8 mouse cellular contexts compared by ENCODE assay signal in genomic region chr10:89685391-89686138, GRCm38 (mm10). TPM values are rescaled to one million over a fixed set of nuclear protein-coding genes. Genes with fewer than 3 reads are reported as not detected.
DNase-seq lines count a peak whose midpoint lies in the region; ATAC-seq lines count a peak whose summit lies in the region.

No protein-coding gene starts in this region.

- peak; percentile 68 for ATAC-seq in lung, embryonic 15.5 days (ENCODE audit: borderline replicate concordance, extremely low read depth, low FRiP score, low TSS enrichment)
- ATAC-seq in embryonic facial prominence, embryonic 13.5 days (ENCODE audit: insufficient number of reproducible peaks, insufficient read depth, low FRiP score, low TSS enrichment, low read depth) = peak; percentile 75
- ATAC-seq in hindbrain, embryonic 16.5 days = no peak; the same call in 1 of the 2 replicates
- ATAC-seq in lung, embryonic 16.5 days (ENCODE audit: low read depth) = peak; percentile 76
- ATAC-seq in stomach, embryonic 16.5 days (ENCODE audit: insufficient read depth, low FRiP score) = peak; percentile 73

- H3K4me1 ChIP-seq in lung, embryonic 15.5 days = peaks cover 10% of the 10 kb centered on the region
- H3K4me1 ChIP-seq in embryonic facial prominence, embryonic 13.5 days = peaks cover 7% of the 10 kb centered on the region
- peaks cover 18% of the 10 kb centered on the region for H3K4me1 ChIP-seq in hindbrain, embryonic 16.5 days (ENCODE audit: control insufficient read depth, insufficient read depth, low read depth, low read length)
- peaks cover 3% of the 10 kb centered on the region for H3K4me1 ChIP-seq in lung, embryonic 16.5 days (replicated peaks; ENCODE audit: control insufficient read depth, insufficient read depth, low read length)
- peaks cover 6% of the 10 kb centered on the region; the same call in 1 of the 2 replicates for H3K4me1 ChIP-seq in stomach, embryonic 16.5 days (ENCODE audit: control insufficient read depth, insufficient read depth, low read length)

- peak overlapping the region; percentile 92 for H3K9ac ChIP-seq in lung, embryonic 15.5 days
- peak overlapping the region; percentile 96 for H3K9ac ChIP-seq in embryonic facial prominence, embryonic 13.5 days
- peak overlapping the region; percentile 94 for H3K9ac ChIP-seq in hindbrain, embryonic 16.5 days (ENCODE audit: low read depth, low read length)
- H3K9ac ChIP-seq in lung, embryonic 16.5 days (ENCODE audit: low read length) = peak overlapping the region; percentile 87
- H3K9ac ChIP-seq in stomach, embryonic 16.5 days (ENCODE audit: low read length) = peak overlapping the region; percentile 93

- H3K27me3 ChIP-seq in lung, embryonic 15.5 days = no peaks in the 10 kb centered on the region
- H3K27me3 ChIP-seq in embryonic facial prominence, embryonic 13.5 days = no peaks in the 10 kb centered on the region; the same call in 1 of the 2 replicates
- H3K27me3 ChIP-seq in hindbrain, embryonic 16.5 days (replicated peaks; ENCODE audit: control insufficient read depth, insufficient read depth, low read length) = no peaks in the 10 kb centered on the region
- no peaks in the 10 kb centered on the region for H3K27me3 ChIP-seq in lung, embryonic 16.5 days (ENCODE audit: control insufficient read depth, insufficient read depth, low read depth, low read length)
- no peaks in the 10 kb centered on the region for H3K27me3 ChIP-seq in stomach, embryonic 16.5 days (ENCODE audit: control insufficient read depth, insufficient read depth, low read length)

- peak overlapping the region; percentile 57 for H3K27ac ChIP-seq in lung, embryonic 15.5 days
- H3K27ac ChIP-seq in embryonic facial prominence, embryonic 13.5 days = peak overlapping the region; percentile 28; the same call in 1 of the 2 replicates
- H3K27ac ChIP-seq in hindbrain, embryonic 16.5 days (ENCODE audit: low read depth, low read length) = peak overlapping the region; percentile 85
- peak overlapping the region; percentile 57; the same call in 1 of the 2 replicates for H3K27ac ChIP-seq in lung, embryonic 16.5 days (ENCODE audit: low read length)
- peak overlapping the region; percentile 77 for H3K27ac ChIP-seq in stomach, embryonic 16.5 days (ENCODE audit: low read length)

- no peaks in the 10 kb centered on the region for H3K36me3 ChIP-seq in lung, embryonic 15.5 days
- H3K36me3 ChIP-seq in embryonic facial prominence, embryonic 13.5 days = peaks cover 9% of the 10 kb centered on the region; the same call in 1 of the 2 replicates
- H3K36me3 ChIP-seq in hindbrain, embryonic 16.5 days (ENCODE audit: control insufficient read depth, insufficient read depth, low read length) = no peaks in the 10 kb centered on the region
- no peaks in the 10 kb centered on the region for H3K36me3 ChIP-seq in lung, embryonic 16.5 days (ENCODE audit: control insufficient read depth, insufficient read depth, low read length)
- H3K36me3 ChIP-seq in stomach, embryonic 16.5 days (ENCODE audit: control insufficient read depth, insufficient read depth, low read length) = no peaks in the 10 kb centered on the region

- no peaks in the 10 kb centered on the region for H3K9me3 ChIP-seq in lung, embryonic 15.5 days
- no peaks in the 10 kb centered on the region for H3K9me3 ChIP-seq in embryonic facial prominence, embryonic 13.5 days
- H3K9me3 ChIP-seq in hindbrain, embryonic 16.5 days (ENCODE audit: control insufficient read depth, low read length) = no peaks in the 10 kb centered on the region
- no peaks in the 10 kb centered on the region for H3K9me3 ChIP-seq in lung, embryonic 16.5 days (ENCODE audit: control insufficient read depth, low read length)
- no peaks in the 10 kb centered on the region for H3K9me3 ChIP-seq in stomach, embryonic 16.5 days (replicated peaks; ENCODE audit: control insufficient read depth, low read length)

- peak overlapping the region; percentile 81 for H3K4me2 ChIP-seq in lung, embryonic 15.5 days
- peak overlapping the region; percentile 81 for H3K4me2 ChIP-seq in embryonic facial prominence, embryonic 13.5 days
- peak overlapping the region; percentile 71 for H3K4me2 ChIP-seq in hindbrain, embryonic 16.5 days (ENCODE audit: low read length)
- H3K4me2 ChIP-seq in lung, embryonic 16.5 days (ENCODE audit: low read depth, low read length) = peak overlapping the region; percentile 86
- peak overlapping the region; percentile 84 for H3K4me2 ChIP-seq in stomach, embryonic 16.5 days (ENCODE audit: low read depth, low read length)

- WGBS in lung, embryonic 15.5 days = under 1% methylated on average over 47 of the region's 51 CpGs
- WGBS in embryonic facial prominence, embryonic 13.5 days = 1% methylated on average over 51 of the region's 51 CpGs
- 1% methylated on average over 50 of the region's 51 CpGs for whole genome bisulfite sequencing in hindbrain, embryonic 16.5 days
- 1% methylated on average over 47 of the region's 51 CpGs for WGBS in lung, embryonic 16.5 days
- WGBS in stomach, embryonic 16.5 days = 1% methylated on average over 51 of the region's 51 CpGs

- peak; percentile 60 for DNase-seq in adrenal gland, postnatal 10 days
- DNase-seq in adrenal gland, adult 8-10 months = no peak
- DNase-seq in lung, postnatal 4 days = no peak

- H3K4me3 ChIP-seq in lung, embryonic 15.5 days = peak overlapping the region; percentile 83
- H3K4me3 ChIP-seq in embryonic facial prominence, embryonic 13.5 days = peak overlapping the region; percentile 98
- H3K4me3 ChIP-seq in hindbrain, embryonic 16.5 days (ENCODE audit: low read length) = peak overlapping the region; percentile 91
- peak overlapping the region; percentile 72 for H3K4me3 ChIP-seq in lung, embryonic 16.5 days (ENCODE audit: low read length)
- H3K4me3 ChIP-seq in stomach, embryonic 16.5 days (replicated peaks; ENCODE audit: low read length) = peak overlapping the region; percentile 99

RNA-seq across cellular contexts. Expression of gene Scyl2, which starts 0.5 kb away (rescaled TPM):
- 10 to 100 TPM; 34.2 to 36.9 TPM for total RNA-seq in adrenal gland, postnatal 10 days (2021)
- total RNA-seq in adrenal gland, adult 8-10 months (2022) = 10 to 100 TPM; 41.1 to 52.0 (median 48.3) TPM
- 7.8 and 8.2 TPM in 2 replicates for polyA plus RNA-seq in lung, embryonic 15.5 days (2015; fragmentation: Nextera tagmentation; extraction: Ambion mirVana)
- polyA plus RNA-seq in embryonic facial prominence, embryonic 13.5 days (2015; fragmentation: Nextera tagmentation; extraction: Ambion mirVana) = 8.6 and 9.5 TPM in 2 replicates
- polyA plus RNA-seq in hindbrain, embryonic 16.5 days (2015; fragmentation: Nextera tagmentation; extraction: Ambion mirVana) = 6.9 and 7.0 TPM in 2 replicates
- polyA plus RNA-seq in lung, embryonic 16.5 days (2015; fragmentation: Nextera tagmentation; extraction: Ambion mirVana) = 7.5 and 7.7 TPM in 2 replicates
- polyA plus RNA-seq in stomach, embryonic 16.5 days (2015; fragmentation: Nextera tagmentation; extraction: Ambion mirVana) = 6.2 and 7.7 TPM in 2 replicates

RNA-seq across cellular contexts. Expression of gene Actr6, which starts 46.5 kb away (rescaled TPM):
- total RNA-seq in adrenal gland, postnatal 10 days (2021) = 10 to 100 TPM; 20.6 to 24.5 TPM
- total RNA-seq in adrenal gland, adult 8-10 months (2022) = 10 to 100 TPM; 22.3 to 29.2 (median 24.6) TPM
- 31.7 and 34.1 TPM in 2 replicates for polyA plus RNA-seq in lung, embryonic 15.5 days (2015; fragmentation: Nextera tagmentation; extraction: Ambion mirVana)
- 43.7 and 47.2 TPM in 2 replicates for polyA plus RNA-seq in embryonic facial prominence, embryonic 13.5 days (2015; fragmentation: Nextera tagmentation; extraction: Ambion mirVana)
- polyA plus RNA-seq in hindbrain, embryonic 16.5 days (2015; fragmentation: Nextera tagmentation; extraction: Ambion mirVana) = 46.5 and 60.1 TPM in 2 replicates
- polyA plus RNA-seq in lung, embryonic 16.5 days (2015; fragmentation: Nextera tagmentation; extraction: Ambion mirVana) = 31.4 and 34.3 TPM in 2 replicates
- polyA plus RNA-seq in stomach, embryonic 16.5 days (2015; fragmentation: Nextera tagmentation; extraction: Ambion mirVana) = 19.2 and 30.3 TPM in 2 replicates

RNA-seq across cellular contexts. Expression of gene Uhrf1bp1l, which starts 59.2 kb away (rescaled TPM):
- total RNA-seq in adrenal gland, postnatal 10 days (2021) = 10 to 100 TPM; 47.1 to 52.6 TPM
- total RNA-seq in adrenal gland, adult 8-10 months (2022) = 10 to 100 TPM; 83.1 to 95.1 (median 87.1) TPM
- polyA plus RNA-seq in lung, embryonic 15.5 days (2015; fragmentation: Nextera tagmentation; extraction: Ambion mirVana) = 26.3 and 28.3 TPM in 2 replicates
- 22.9 and 23.1 TPM in 2 replicates for polyA plus RNA-seq in embryonic facial prominence, embryonic 13.5 days (2015; fragmentation: Nextera tagmentation; extraction: Ambion mirVana)
- polyA plus RNA-seq in hindbrain, embryonic 16.5 days (2015; fragmentation: Nextera tagmentation; extraction: Ambion mirVana) = 29.9 and 33.8 TPM in 2 replicates
- polyA plus RNA-seq in lung, embryonic 16.5 days (2015; fragmentation: Nextera tagmentation; extraction: Ambion mirVana) = 33.3 and 33.5 TPM in 2 replicates
- 21.8 and 22.5 TPM in 2 replicates for polyA plus RNA-seq in stomach, embryonic 16.5 days (2015; fragmentation: Nextera tagmentation; extraction: Ambion mirVana)

Comparison
In these comparisons a context has a peak if more than half of its experiments do, and no peak if none do; other contexts are left out.
1. H3K27ac ChIP-seq: peak in every context shown above with its lines; median percentile 85 in hindbrain, embryonic 16.5 days; 77 in stomach, embryonic 16.5 days; 57 in lung, embryonic 15.5 days; 57 in lung, embryonic 16.5 days; 28 in embryonic facial prominence, embryonic 13.5 days.